Mouse (Mus musculus) lung, adult 18-20 months (tissue): Measurements from ENCODE around the gene Gm3336.

Experiments
- DNase-seq, 2 experiments: peaks; one replicate each; pipeline ENCODE4 v3.0.0; 2022; ENCODE audit warnings: mixed read lengths in 2 of 2

Gene Gm3336

GRCm38 (mm10) chr8:70696019-70696885 is 22.1 kb upstream of the Gm3336 start:
- peak; percentile 80 to 84 for DNase-seq

GRCm38 (mm10) chr8:70696946-70697345 is 21.4 kb upstream of the Gm3336 start:
- no peak for DNase-seq

GRCm38 (mm10) chr8:70697366-70698250 is 20.7 kb upstream of the Gm3336 start:
- DNase-seq = no peak

- DNase-seq = peak; percentile 99
Observed at GRCm38 (mm10) chr8:70698310-70699109, 19.8 kb upstream of the Gm3336 start, which contains the start of gene Jund. TSS of gene Jund (plus strand) at chr8:70698949.

- no peak for DNase-seq
Observed at GRCm38 (mm10) chr8:70699116-70699833, 19.1 kb upstream of the Gm3336 start.

- peak; percentile 76 to 82 for DNase-seq
Observed at GRCm38 (mm10) chr8:70699834-70700554, 18.3 kb upstream of the Gm3336 start.

- DNase-seq = peak; percentile 91 to 95
Observed at GRCm38 (mm10) chr8:70700555-70700922, 17.8 kb upstream of the Gm3336 start.

- no peak for DNase-seq
Observed at GRCm38 (mm10) chr8:70701048-70701981, 17.0 kb upstream of the Gm3336 start.

GRCm38 (mm10) chr8:70701982-70702841 is 16.1 kb upstream of the Gm3336 start:
- no peak for DNase-seq

GRCm38 (mm10) chr8:70702842-70703182 is 15.5 kb upstream of the Gm3336 start:
- DNase-seq = peak; percentile 76 to 82

- no peak for DNase-seq
Observed at GRCm38 (mm10) chr8:70703287-70703686, 15.1 kb upstream of the Gm3336 start, which contains the start of gene Iqcn. TSS of gene Iqcn (plus strand) at chr8:70703457.

- DNase-seq = no peak
Observed at GRCm38 (mm10) chr8:70708281-70708680, 10.1 kb upstream of the Gm3336 start.

- DNase-seq = no peak
Observed at GRCm38 (mm10) chr8:70709794-70710193, 8.5 kb upstream of the Gm3336 start.

GRCm38 (mm10) chr8:70710296-70710695 is 8.0 kb upstream of the Gm3336 start:
- DNase-seq = no peak

- no peak for DNase-seq
Observed at GRCm38 (mm10) chr8:70711041-70711440, 7.3 kb upstream of the Gm3336 start.

- no peak for DNase-seq
Observed at GRCm38 (mm10) chr8:70713991-70714390, 4.4 kb upstream of the Gm3336 start.

GRCm38 (mm10) chr8:70715086-70715485 is 3.3 kb upstream of the Gm3336 start:
- DNase-seq = no peak

- no peak for DNase-seq
Observed at GRCm38 (mm10) chr8:70716521-70717400, 1.6 kb upstream of the Gm3336 start.
